Mouse (Mus musculus): ENCODE results near the gene Polr2g. TPM values are rescaled to one million over a fixed set of nuclear protein-coding genes. Genes with fewer than 3 reads are reported as not detected.

Gene Polr2g
- total RNA-seq (2021) (10 to 100 TPM; 53.4 to 56.3 TPM), polyA plus RNA-seq (2012; rRNA removed) (55.1 and 84.1 TPM in 2 replicates)
- long read RNA-seq, transcript Polr2g-201 (8 exons, 890 nt), result major isoform, 28 of 37 reads
- long read RNA-seq, partial matches to known transcripts, result 8 of 37 reads
- long read RNA-seq, other reads (novel, unspliced or antisense), result 1 of 37 reads

- Histone ChIP-seq H3K36me3 (ENCODE audit: control insufficient read depth, insufficient read depth, low read length) (peaks cover 3% of the 10 kb centered on the region; the same call in 1 of the 2 replicates), H3K79me2 (replicated peaks; ENCODE audit: control insufficient read depth, insufficient read depth, low read length) (no peaks in the 10 kb centered on the region), H3K4me3 (peak within 1 kb of the TSS; percentile 83), H3K9ac (ENCODE audit: low read depth, low read length) (peak within 1 kb of the TSS; percentile 80), H3K27ac (peak within 1 kb of the TSS; percentile 81), H3K27me3 (ENCODE audit: control insufficient read depth, insufficient read depth, low read length) (no peaks in the 10 kb centered on the region), H3K4me1 (ENCODE audit: control insufficient read depth, insufficient read depth, low read length) (no peaks in the 10 kb centered on the region; the same call in none of the 2 replicates)
- WGBS, result 1% methylated on average over 25 of the region's 25 CpGs
- TF ChIP-seq POLR2A (IDR thresholded peaks at IDR 0.05; ENCODE audit: insufficient read depth, low read depth, low read length) (peak; percentile 92), CTCF (IDR thresholded peaks at IDR 0.05) (no peak), EP300 (IDR thresholded peaks at IDR 0.05; ENCODE audit: insufficient read depth, low read depth, low read length) (0 out of 2 replicates have a peak, but pooled peaks have one; percentile 59)
- peak; percentile 90 to 93 for DNase-seq
- intact Hi-C loops (cut with DNase I), result loop anchor here (2.0 kb wide), 2 partner anchors 24 to 72 kb away; partner anchors contain the start of genes Tmem179b and Ubxn1
Observed at GRCm38 (mm10) chr19:8798264-8798946, at the start of gene Polr2g. Gene Polr2g, minus strand, starts transcription at chr19:8798577.

GRCm38 (mm10) chr19:8844371-8845129 is 46.2 kb upstream of the Polr2g start:
- Histone ChIP-seq H3K36me3 (ENCODE audit: control insufficient read depth, insufficient read depth, low read length) (no peaks in the 10 kb centered on the region), H3K4me1 (ENCODE audit: control insufficient read depth, insufficient read depth, low read length) (peaks cover 3% of the 10 kb centered on the region; the same call in 1 of the 2 replicates), H3K27me3 (ENCODE audit: control insufficient read depth, insufficient read depth, low read length) (no peaks in the 10 kb centered on the region), H3K79me2 (replicated peaks; ENCODE audit: control insufficient read depth, insufficient read depth, low read length) (no peaks in the 10 kb centered on the region), H3K27ac (no peak overlapping the region), H3K9ac (ENCODE audit: low read depth, low read length) (no peak overlapping the region), H3K4me3 (no peak overlapping the region)
- TF ChIP-seq CTCF (IDR thresholded peaks at IDR 0.05) (peak; percentile 85), EP300 (IDR thresholded peaks at IDR 0.05; ENCODE audit: insufficient read depth, low read depth, low read length) (0 out of 2 replicates have a peak, but pooled peaks have one; percentile 18), POLR2A (IDR thresholded peaks at IDR 0.05; ENCODE audit: insufficient read depth, low read depth, low read length) (no peak)
- DNase-seq, result peak; percentile 63 to 76
- WGBS, result 64% methylated on average over 5 of the region's 5 CpGs
- intact Hi-C loops (cut with DNase I), result loop anchor here (2.0 kb wide), 1 partner anchor 266 kb away; no protein-coding TSS in a partner anchor

DNA sequence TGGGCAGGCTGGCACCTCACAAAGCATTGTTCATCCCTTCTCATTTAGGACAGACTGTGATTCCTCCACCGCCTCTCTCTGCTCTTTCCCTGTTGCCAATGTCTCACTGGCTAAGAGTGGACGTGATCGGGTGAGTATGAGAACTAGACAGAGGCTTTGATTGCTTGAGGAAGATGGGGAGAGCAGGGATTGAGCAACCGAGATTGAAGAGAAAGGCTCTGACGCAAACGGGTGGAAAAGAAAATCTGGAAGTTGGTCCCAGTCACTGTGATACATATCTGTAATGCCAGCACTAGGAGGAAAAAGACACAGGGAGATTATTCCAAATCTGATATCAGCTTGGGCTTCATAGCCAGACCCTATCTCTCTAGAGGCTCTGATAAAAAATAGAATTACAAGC is 44.6 kb upstream of the Polr2g start:
- Histone ChIP-seq H3K79me2 (replicated peaks; ENCODE audit: control insufficient read depth, insufficient read depth, low read length) (no peaks in the 10 kb centered on the region), H3K27me3 (ENCODE audit: control insufficient read depth, insufficient read depth, low read length) (no peaks in the 10 kb centered on the region), H3K27ac (no peak overlapping the region), H3K4me1 (ENCODE audit: control insufficient read depth, insufficient read depth, low read length) (peaks cover 7% of the 10 kb centered on the region; the same call in 1 of the 2 replicates), H3K36me3 (ENCODE audit: control insufficient read depth, insufficient read depth, low read length) (no peaks in the 10 kb centered on the region), H3K9ac (ENCODE audit: low read depth, low read length) (no peak overlapping the region), H3K4me3 (no peak overlapping the region)
- intact Hi-C loops (cut with DNase I), result no loop called here
- DNase-seq, result no peak
- 86% methylated on average over 6 of the region's 6 CpGs for WGBS
- no peak for TF ChIP-seq POLR2A (IDR thresholded peaks at IDR 0.05; ENCODE audit: insufficient read depth, low read depth, low read length)
- TF ChIP-seq EP300 (IDR thresholded peaks at IDR 0.05; ENCODE audit: insufficient read depth, low read depth, low read length), result no peak
- no peak for TF ChIP-seq CTCF (IDR thresholded peaks at IDR 0.05)

GRCm38 (mm10) chr19:8841012-8841411 is 42.6 kb upstream of the Polr2g start:
- no peak for TF ChIP-seq POLR2A (IDR thresholded peaks at IDR 0.05; ENCODE audit: insufficient read depth, low read depth, low read length)
- no peak for TF ChIP-seq EP300 (IDR thresholded peaks at IDR 0.05; ENCODE audit: insufficient read depth, low read depth, low read length)
- TF ChIP-seq CTCF (IDR thresholded peaks at IDR 0.05), result no peak
- Histone ChIP-seq H3K27me3 (ENCODE audit: control insufficient read depth, insufficient read depth, low read length) (no peaks in the 10 kb centered on the region), H3K4me1 (ENCODE audit: control insufficient read depth, insufficient read depth, low read length) (peaks cover 7% of the 10 kb centered on the region; the same call in 1 of the 2 replicates), H3K27ac (peak overlapping the region; percentile 59; the same call in 1 of the 2 replicates), H3K9ac (ENCODE audit: low read depth, low read length) (no peak overlapping the region), H3K79me2 (replicated peaks; ENCODE audit: control insufficient read depth, insufficient read depth, low read length) (no peaks in the 10 kb centered on the region), H3K4me3 (peak overlapping the region; percentile 53), H3K36me3 (ENCODE audit: control insufficient read depth, insufficient read depth, low read length) (no peaks in the 10 kb centered on the region)
- intact Hi-C loops (cut with DNase I), result no loop called here
- no peak for DNase-seq
- WGBS, result 93% methylated on average over 7 of the region's 7 CpGs

GRCm38 (mm10) chr19:8839908-8840791 is 41.8 kb upstream of the Polr2g start:
- peak; percentile 81 to 85 for DNase-seq

More at GRCm38 (mm10) chr19:8839908-8840791, 41.8 kb upstream of the Polr2g start:
- Histone ChIP-seq H3K27me3 (ENCODE audit: control insufficient read depth, insufficient read depth, low read length) (no peaks in the 10 kb centered on the region), H3K27ac (peak overlapping the region; percentile 59), H3K79me2 (replicated peaks; ENCODE audit: control insufficient read depth, insufficient read depth, low read length) (no peaks in the 10 kb centered on the region), H3K9ac (ENCODE audit: low read depth, low read length) (peak overlapping the region; percentile 69), H3K4me1 (ENCODE audit: control insufficient read depth, insufficient read depth, low read length) (peaks cover 7% of the 10 kb centered on the region; the same call in 1 of the 2 replicates), H3K4me3 (peak overlapping the region; percentile 53), H3K36me3 (ENCODE audit: control insufficient read depth, insufficient read depth, low read length) (no peaks in the 10 kb centered on the region)
- intact Hi-C loops (cut with DNase I), result no loop called here
- TF ChIP-seq POLR2A (IDR thresholded peaks at IDR 0.05; ENCODE audit: insufficient read depth, low read depth, low read length), result peak; percentile 72
- TF ChIP-seq CTCF (IDR thresholded peaks at IDR 0.05), result no peak
- TF ChIP-seq EP300 (IDR thresholded peaks at IDR 0.05; ENCODE audit: insufficient read depth, low read depth, low read length), result 0 out of 2 replicates have a peak, but pooled peaks have one; percentile 6
- 30% methylated on average over 29 of the region's 29 CpGs for WGBS

Measured in heart, adult 2 months (tissue).